Mouse (Mus musculus) spleen, adult 2 months (tissue): ENCODE results near the gene Il20.

ENCODE experiments used
- CTCF ChIP-seq: fragments of 200-500 bp; IDR thresholded peaks from 2 replicates; pipeline ENCODE4 v1.5.1; 2011; ENCODE audit warnings: mild to moderate bottlenecking, inconsistent platforms; ENCODE audit not compliant: insufficient read depth, insufficient read length, insufficient replicate concordance; ENCODE audit errors: extremely low read depth
- POLR2A ChIP-seq: fragments of 200-500 bp; IDR thresholded peaks from 2 replicates; pipeline ENCODE4 v1.6.1; 2011; ENCODE audit warnings: low read depth, low read length, inconsistent platforms

DNA sequence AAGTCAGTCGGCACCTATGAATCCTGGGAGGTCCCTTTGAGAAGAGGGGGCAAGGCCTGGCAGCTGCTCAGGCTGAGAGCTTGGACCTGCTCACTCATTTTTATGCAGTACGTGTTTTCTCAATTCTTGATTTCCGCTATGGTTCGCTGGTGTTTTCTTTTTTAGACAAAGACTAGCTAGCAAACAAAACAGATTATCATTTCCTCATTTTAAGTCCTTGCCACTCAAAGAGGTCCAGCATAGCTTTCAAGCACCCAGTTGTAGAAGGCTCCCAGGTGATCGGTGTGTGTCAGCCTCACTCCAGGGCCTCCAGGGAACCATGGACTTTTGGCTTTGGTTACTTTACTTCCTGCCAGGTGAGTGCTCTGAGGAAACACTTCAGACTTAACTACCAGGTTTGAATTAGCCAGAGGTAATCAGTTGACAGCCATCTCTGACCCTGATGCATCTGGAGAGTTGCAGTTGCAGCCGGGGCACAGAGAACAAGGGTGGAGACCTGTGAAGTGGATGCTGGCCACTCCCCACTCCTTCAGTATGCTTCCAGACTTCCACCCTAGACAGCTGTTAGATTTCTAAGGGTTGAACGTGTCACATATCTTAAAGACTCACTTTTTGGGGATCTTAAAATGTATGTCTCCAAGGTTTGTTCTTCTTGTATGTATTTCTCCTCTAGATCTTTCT, 45.6 kb downstream of the Il20 start, which contains the start of gene Fcmr:
- TF ChIP-seq POLR2A (peak; percentile 70), CTCF (no peak)
